Mouse (Mus musculus) adrenal gland, postnatal 36 days (tissue): Measurements from ENCODE around the gene Mfng. TPM values are rescaled to one million over a fixed set of nuclear protein-coding genes. Genes with fewer than 3 reads are reported as not detected.
A peak's percentile ranks its signal among the peaks of the same experiment; 100 is the strongest.

Experiments used
- DNase-seq, 2 experiments: peaks; one replicate each; pipeline ENCODE4 v3.0.0; 2021; ENCODE audit warnings: mixed read lengths in 1 of 2
- total RNA-seq, 2 experiments: library from RNA; stranded (reverse); gene quantifications; 2 replicates each; pipeline ENCODE4 v1.2.3; 2021

Mfng gene
- total RNA-seq, 2 experiments from 2014 or later, result 12.3 to 16.7 TPM

DNA sequence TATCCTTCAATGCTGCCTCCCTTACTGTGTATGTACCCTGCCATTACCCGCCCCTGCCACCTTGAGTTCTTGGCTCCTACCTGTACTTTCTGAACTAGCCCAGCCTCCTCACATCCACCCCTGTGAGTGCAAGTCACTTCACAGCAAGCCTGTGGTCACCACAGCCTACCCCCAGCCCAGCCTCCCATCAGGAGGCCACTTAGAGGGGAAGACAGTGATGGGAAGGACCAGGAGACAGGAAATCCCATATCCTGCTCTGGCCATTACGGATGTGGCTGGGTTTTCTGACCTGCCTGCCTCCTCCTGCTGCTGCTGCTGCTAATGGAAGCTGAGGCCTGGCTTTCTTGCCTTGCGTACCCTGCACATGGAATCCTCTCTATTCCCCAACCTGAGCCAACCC lies 14.8 kb upstream of the Mfng start:
- no peak for DNase-seq

DNA sequence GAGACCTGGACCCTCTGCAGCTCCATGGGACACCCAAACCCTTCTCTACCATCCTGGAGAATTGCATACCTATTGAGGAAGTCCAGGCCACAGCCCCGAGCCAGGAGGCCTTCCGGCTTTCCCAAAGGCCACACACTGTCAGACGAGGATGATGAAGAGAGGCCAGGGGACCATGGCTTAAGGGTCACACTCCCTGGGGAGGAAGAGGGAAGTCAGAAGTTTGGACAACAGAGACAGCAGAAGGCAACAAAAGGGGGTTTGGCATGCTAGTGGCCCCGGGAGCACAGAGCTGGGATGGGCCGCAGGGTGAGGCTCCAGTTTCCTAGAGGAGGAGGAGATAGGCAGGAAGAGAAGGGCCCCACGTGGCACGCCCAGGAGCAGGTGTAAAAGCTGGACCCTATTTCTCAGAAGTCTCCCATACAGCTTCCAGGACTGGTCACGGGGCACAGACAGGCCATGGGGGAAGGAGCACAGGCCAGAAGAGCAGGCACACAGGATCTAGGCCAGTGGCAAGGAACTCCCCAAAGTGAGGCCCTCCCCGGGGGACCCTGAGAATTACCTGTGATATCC lies 14.1 kb upstream of the Mfng start:
- peak in 1 of 2 experiments; percentile 20 for DNase-seq

DNA sequence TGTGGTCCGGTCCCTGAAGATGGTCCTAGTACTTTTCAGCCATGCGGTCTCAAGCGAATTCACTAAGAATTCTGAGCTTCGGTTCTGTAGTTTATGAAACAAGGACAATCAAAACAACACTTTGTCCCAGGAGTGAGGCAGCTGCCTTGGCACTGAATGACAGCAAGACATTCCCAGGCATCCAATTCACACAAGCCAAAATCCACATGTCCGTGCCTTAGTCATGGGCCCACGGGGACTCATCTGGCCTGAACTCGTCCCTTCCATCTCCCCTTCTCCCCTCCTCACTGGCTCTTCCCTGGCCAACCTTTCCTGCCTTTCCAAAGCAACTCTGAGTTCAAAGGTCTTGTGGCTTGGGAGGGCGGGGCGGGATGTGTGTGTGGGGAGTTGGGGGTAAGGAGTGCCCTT lies 13.1 kb upstream of the Mfng start:
- no peak for DNase-seq

DNA sequence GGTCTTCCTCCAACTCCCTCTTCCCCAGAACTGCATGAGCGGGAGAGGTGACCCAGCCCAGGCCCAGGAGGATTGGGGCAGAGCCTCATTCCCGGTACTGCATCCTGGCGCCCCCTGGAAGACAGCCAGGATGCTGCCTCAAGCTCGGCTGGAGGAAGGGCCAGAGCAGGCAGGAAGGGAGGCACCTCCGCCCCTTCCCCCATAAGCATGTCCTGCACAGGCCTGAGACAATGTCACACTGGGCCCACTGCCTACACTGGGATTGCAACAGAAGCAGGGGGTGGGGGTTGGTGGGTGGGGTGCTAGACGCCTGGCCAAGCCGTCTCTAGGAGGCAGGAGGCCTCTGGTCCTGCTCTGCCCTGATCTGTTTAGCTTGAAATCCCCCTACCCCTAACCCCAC lies 12.7 kb upstream of the Mfng start:
- DNase-seq, result peak; percentile 61 to 76

DNA sequence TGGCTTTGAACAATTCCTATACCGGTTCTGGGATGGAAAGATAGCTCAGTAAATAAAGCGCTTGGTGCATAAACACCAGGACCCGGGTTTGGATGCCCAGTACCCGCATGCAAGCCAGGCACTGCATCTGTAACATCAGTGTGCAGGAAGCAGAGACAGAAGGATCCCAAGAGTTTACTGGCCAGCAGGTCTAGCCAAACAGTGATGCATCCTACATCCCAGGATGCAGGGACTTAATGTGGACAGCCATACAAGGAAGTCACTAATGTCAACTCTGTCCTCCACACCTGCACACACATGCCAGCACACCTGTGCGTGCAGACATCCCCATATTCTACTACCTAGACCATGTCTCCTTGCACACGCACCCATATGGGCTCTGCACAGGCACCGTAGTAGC lies 12.0 kb upstream of the Mfng start:
- DNase-seq, result no peak

DNA sequence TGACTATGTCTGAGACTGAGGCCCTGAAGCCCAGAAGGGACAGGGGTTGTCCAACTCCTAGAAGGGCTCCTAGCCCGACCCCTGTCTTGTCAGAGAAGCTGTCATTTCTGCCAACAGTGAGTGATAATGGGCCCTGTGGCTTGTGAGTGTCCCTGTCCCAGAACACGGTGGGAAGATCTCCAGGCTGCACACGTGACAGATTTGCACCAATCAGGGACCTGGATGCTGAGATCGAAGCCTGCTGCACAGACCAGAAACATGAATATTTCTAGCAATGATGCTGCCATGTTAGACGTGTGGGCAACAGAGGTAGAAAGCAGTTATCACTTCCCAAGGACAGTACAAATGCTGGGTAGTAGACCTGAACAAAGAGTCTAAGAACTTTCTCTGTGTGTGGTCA lies 11.2 kb upstream of the Mfng start:
- no peak for DNase-seq

DNA sequence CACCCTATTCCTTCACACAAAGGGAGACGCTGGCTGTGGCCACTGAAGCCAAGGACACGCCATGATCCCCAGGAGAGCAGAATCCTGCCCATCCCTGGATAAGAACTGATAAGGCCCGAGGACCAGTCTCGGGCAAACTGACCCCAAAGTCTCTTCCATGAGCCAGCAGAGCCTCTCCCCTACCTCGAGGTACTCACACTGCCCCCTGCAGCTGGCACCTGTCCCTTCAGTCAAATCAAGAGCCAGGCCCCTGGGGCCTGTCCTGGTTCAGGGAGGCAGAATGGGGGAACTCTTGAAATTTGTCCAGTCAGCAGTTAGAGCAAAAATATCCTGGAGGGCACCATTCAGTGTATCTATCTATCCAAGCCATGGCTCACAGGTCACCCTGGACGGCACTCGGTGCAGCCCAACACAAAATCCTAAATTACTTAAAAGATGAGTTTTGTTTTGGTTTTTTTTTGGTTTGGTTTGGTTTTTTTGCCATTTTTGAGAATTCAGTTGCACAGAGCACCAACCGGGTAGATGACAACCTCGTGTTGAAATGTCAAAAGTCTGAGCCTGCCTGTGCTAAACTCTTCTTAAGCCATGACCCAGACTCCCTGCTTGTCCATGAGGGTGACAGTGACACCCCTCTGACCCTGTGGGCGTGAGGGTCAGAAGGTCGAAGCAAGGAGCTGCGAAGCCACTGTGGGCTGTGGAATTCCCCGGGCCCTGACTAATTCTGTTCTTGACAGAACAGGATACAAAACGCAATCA lies 9.3 kb upstream of the Mfng start:
- no peak for DNase-seq

DNA sequence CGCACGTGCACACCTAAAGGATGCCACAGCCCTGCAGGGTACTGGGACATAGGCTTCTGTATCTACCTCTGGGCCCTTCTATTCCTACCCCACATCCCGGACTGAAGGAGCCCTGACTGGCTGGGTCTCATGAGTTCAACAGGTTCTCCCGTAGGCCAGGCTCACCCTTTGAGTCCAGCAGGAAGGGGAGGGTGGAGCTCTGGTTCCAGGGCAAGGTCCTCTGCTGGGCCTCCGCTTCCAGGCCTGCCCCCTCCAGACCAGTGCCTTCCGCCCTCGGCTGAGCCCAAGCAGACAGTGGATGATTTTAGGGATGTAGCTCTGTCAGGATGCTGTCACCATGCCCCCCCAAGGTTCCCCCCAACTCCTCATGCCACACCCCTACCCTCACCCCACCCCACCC lies 7.6 kb upstream of the Mfng start:
- DNase-seq, result no peak

DNA sequence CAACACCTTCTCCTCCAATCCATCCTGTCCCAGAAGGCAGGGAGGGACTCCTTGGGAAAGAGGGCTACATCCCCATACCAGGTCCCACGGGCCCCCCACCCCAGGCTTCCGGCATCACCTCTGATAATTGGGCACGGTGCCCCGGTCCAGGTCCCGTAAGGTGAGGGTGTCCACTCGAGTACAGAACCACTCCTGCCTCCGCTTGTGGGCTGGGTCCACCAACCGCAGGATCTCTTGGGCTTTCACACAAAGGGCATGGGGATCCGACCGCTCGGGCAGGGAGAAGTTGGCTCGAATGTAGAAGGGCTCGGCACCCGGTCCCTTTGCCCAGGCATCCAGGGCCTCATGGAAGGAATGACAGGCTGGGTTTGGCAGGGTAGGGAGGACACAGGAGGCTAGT lies 7.1 kb upstream of the Mfng start:
- DNase-seq, result no peak

DNA sequence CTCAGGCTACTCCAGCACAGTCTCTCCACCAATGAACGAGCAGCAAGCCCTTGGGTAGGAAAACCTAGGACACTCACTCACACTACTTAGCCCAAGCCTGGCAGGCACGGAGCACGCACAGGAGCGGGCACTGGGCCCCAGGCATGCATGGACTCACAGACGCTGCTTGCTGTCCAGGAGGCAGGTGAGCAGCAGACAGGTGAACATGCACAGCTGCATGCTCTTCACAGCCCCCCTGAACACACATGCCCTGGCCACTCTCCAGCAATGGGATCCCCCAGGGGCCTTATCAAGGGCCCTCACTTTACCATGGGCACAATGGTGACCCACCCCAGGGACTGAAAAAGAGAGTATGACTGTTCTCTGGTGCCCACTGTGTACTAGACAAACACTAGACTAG lies 6.4 kb upstream of the Mfng start:
- DNase-seq, result no peak

DNA sequence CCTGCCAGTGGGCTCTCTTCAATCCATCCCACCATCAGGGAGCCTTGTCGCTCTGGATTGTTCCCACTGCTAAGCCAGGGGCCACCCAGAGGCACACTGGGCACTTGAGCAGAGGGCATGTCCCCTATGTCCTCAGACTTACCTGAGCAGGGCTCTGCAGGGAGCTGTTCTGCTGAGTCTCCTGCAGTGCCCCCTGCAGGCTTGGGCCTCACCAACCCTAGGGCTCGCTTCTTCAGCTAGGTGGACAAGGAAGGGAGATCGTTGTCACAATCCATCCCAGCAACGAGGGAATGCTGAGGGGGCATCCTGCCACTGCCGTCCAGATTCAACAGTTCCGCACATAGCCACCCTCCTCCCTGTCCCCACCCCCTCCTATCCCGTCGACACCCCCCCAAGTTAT lies 6.0 kb upstream of the Mfng start:
- DNase-seq, result no peak

DNA sequence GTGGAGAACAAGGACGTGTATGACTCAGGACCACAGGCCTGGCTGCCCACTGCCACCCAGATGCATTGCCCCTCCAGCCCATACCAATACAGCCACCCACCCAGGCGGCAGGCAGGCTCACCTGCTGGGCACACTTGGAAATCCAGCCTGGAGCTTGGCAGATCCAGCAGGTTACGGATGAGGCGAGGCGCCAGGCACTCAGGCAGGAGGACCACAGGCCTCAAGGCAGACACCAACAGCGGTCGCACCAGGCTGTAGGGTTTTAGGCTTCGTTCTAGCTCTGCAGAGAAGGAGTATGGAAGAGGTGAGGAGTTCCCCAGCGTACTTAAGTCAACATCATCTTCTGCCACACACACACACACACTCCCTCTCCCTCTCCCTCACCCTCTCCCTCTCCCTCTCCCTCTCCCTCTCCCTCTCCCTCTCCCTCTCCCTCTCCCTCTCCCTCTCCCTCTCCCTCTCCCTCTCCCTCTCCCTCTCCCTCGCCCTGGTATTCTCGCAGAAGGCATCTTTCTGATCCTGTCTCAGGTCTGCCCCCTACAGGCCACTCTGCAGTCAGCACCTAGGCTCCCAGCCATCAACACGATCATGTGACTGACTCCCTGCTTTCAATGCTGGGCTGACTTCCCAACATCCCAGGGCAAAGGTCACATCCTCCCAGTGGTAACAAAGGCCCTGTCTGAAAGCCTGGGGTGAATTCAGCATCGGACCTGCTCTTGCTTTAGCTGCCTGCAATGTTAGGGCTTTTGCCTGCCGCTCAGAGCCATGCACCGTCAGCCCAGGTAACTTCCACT lies 5.0 kb upstream of the Mfng start:
- DNase-seq, result peak; percentile 88 to 92

DNA sequence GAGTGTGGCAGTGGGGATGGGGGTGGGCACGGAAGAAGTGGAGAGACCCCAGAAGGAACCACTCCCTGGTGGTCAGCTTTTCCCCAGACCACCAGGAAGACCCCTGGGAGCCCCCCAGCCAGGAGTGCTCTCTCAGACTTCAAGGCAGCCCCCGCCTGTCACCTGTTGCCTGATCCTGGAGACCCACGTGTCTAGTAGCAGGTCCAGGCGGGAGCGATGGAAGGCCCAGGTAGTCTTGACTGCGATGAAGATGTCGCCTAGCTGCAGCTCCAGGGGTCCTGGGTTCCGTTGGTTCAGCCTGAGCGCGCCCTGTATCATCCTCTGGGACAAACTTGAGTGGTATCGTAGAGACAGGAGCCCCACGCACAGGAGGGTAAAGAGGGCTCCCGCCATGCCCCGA lies 419 bp downstream of the Mfng start:
- DNase-seq, result no peak

DNA sequence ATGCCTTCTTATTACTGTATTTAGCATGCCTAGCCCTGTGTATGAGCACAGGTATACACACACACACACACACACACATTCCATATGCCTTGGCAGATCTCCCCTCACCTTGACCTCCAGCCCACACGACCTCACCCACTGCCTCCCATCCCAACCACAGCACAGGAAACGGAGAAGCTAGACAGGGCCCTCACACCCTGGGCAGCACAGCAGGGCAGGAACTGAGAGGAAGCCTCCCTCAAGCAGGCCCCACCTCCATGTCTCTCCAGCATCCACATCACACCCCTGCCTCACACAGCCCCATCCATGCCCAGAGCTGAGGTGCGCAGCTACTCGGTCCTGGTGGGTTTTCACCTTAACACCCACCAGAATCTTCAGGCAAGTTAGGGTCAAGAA lies 909 bp downstream of the Mfng start:
- DNase-seq, result peak; percentile 35 to 48

DNA sequence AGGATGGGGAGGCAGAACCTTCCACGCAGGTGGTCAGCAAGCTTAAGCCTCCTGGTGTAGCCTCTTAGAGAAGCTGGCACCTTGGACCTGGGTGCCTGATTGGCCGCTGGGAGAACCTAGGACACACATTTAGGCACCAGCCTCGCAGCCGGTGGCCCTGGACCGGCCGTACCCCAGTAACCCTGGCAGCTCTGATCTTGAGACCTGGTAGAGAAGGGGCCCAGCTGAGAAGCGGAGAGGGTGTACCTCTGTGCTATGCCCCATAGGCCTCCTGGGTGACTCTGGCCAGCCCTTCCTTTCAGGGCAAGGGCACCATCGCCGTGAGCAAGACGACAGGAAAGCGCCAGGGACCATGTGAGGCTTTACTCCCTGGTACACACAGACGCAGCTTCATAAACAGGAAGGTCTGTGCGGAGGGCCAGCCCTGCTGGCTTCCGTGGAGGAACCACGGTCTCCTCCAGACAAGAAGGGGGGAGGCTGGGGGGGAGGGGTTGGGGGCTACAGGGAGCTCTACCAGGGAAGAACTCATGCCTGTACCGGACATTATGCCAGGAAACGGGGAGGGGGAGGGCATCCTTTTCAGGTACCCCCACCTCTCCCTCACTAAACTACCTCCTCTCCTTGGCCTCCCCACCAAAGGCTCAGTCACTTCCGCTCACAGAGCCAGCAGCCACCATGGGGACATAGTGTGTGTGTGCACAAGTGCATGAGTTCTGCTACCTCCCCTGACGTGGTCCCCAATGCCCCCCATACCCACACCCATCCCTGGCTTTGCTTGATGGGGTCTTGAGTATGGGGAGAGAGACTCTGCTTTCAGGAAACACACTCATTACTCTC lies 1.5 kb downstream of the Mfng start:
- DNase-seq, result peak; percentile 47 to 51

DNA sequence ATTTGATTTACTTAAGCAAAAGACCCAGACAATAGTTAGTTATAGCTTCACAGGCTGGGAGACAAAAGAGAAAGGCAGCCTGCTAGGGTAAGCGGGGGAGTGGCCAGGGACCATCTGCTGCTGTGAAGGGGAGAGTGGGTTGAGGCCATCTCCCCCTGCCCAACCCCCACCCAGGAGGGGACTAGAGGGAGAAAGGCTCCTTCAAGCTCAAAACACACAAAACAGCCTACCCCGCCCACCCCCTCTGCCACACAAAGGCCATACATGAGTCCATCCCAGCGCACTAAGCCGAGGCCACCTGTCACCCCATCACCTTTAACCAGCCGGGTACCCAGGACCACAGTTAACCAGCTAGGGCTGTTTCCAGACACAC lies 2.3 kb downstream of the Mfng start:
- DNase-seq, result no peak

DNA sequence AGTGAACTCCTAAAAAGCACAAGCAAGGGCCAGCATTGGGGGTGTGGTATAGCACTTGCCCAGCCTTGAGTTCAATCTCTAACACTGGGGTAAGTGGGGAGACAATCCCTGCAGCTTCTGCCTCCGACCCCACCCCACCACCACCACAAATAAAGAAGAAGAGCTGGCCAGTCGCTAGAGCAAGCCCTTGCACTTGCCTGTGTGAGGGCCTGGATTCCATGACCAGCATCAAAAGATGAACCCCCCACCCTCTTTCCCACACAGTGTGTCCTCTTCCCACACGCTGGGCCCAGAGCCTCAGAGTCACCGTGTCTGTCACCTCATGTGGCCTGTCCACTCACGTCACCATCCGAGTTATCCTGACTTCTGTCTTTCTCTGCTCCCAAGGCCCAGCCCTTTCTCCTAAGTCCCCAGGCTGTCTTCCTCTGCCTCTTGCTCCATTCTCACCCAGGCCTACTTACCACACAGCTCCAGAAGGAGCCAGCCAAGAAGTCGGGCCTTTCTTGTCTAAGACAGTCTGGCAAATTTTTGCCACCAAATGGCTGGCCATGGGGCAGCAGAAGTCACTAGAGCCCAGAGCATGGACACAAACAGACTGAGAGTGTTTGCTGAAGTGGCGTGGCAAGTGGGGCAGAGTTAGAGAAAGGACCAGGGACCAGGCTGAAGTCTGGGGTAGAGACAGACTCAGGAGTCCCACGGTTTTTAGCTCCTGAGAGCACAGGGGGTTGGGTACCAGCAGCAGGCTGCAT lies 2.9 kb downstream of the Mfng start:
- DNase-seq, result no peak

DNA sequence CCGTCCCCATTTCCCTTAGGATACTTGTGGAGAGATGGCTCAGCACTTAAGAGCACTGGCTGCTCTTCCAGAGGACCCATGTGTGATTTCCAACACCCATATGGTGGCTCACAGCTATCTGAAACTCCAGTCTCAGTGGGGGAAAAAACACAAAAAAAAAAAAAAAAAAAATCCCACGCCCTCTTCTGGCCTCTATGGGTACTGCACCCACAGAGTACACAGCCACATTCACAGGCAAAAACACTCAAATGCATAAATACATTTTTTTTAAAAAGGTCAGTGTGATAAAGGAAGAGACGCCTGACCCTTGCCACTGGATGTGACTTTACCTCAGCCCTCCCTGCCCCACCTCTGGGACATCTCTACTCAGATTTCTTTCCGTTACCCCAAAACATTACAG lies 4.2 kb downstream of the Mfng start:
- no peak for DNase-seq

DNA sequence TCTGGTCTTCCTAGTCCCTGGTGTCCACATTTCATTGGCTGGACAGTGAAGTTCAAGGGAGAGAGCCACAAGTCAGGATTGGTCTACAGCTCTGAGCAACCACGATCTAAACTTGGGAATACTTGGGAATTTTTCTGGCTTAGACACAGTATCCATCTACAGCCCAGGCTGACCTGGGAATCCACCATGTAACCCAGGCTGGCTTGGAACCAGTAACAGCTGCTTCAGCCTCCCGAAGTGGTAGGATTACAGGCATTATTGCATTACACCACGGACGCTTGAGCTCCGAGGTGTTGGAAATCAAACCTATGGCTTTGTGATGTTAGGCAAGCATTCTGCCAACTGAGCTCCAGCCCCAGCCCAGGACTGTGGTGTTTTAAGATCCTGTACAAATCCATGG lies 9.6 kb downstream of the Mfng start:
- no peak for DNase-seq

DNA sequence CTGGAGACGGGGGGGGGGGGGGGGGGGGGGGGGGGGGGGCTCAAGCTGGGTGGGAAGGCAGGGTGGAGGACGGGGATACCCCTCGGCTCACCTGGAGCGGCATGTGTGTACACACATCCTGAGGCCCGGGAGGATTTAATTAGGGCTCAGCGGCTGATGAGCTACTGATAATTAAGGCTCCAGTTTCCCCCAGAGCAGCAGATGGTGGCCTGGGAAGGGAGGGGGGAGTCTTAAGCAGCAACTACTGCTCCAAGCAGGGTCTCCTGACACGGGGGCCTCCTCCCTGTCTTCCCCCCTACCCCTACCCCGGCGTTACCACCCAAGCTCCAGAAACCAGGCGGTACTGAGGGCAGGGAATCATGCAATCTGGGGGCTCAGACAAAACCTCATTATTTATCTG lies 10.1 kb downstream of the Mfng start:
- DNase-seq, result no peak

DNA sequence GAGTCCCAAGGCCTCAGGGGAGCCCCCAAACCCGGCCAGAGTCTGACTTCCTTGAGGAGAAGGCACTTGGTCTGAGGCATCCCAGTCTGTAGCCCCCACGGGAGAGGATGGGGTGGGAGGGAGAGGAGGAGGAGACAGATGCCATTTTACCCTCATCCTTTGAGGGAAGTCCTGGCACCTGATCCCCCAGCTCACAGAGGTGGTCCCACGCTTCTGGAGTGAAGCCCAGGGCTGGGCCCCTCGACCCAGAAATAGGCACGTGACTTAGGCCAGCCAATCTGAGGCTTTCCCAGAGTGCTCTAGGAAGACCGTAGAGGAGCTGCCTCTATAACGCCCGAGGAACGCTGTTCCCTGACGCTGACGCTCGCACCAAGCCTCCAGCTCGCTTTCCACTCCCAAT lies 12.2 kb downstream of the Mfng start:
- no peak for DNase-seq

DNA sequence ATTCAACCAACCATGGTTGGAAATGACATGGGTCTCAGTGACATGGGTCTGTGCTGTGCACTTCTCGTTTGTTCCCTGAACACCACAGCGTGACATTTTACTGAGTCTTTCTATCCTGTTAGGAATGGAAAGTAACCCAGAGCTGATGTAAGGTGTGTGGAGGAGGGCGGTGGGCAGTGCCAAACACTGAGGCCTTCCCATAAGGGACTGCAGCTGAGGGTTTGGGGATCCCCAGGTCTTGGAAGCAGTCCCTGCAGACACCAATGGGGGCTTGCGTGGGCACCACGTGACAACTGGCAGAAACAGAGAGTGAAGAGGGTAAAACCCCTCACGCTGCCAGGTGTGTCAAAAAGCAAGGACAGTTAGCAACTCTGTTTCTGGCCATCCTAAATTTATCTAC lies 15.1 kb downstream of the Mfng start:
- DNase-seq, result no peak
